Mouse (Mus musculus) retina, adult 2 months (tissue): ENCODE data around the gene Ces1a.

Source experiments
- DNase-seq: peaks from one replicate; pipeline ENCODE4 v3.0.0-alpha.2; 2012; ENCODE audit warnings: low read depth, low spot score

Gene Ces1a

DNA sequence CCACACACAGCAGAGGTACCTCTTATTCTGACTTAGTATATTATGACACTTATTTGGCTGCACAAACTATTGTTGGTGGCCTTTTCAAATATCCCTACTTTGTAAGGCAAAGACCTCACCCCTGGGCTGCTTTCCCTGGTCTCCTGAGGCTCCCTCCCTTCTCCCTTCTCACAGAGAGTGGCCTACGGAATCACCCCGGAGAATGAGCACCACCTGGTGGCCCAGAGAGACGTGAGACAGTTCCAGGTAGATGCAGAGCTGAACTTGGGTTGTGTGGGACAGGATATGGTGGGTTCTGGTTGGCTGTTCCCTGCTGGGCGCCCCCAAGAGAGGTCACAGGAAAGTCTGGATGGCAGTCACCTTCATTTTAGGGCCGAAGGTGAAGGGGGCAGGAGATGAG lies 51.2 kb downstream of the Ces1a start:
- no peak for DNase-seq

DNA sequence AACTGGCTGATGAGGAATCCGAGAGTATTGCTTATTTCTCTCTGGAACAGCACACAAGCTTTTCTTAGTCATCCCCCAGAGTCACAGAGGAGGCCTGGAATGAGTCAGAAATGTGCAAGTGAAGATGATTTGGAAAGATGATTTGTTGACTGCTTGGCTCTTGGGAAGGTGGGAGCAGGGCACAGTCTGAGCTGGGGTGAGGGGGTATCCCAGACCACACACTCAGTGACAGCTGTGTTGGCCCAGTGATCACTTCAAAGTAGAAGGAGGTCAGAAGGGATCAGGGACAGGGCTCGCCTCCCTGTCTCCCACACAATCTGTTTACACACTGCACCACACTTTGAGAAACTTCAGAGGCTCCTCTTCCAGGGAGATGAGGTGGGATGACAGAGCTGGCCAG lies 63.6 kb downstream of the Ces1a start:
- DNase-seq: no peak

DNA sequence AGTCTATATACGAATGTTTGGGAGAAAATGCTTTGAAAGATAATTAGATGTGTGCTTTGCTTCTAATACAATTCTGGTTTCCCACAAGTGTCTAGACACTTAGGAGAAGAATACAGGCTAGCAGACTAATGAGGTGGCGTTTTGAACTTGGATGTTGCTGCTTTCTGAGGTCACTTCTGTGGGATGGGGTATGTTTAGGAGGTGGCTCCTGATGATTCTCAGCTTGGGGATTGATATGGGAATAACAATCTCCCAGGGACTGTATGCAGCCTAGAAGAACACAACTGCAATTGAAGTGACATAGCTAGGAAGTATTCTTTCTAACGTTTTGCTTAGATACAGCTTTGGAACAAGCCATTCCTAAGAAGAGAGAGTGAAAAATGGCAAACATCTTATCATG lies 65.5 kb downstream of the Ces1a start:
- no peak for DNase-seq

DNA sequence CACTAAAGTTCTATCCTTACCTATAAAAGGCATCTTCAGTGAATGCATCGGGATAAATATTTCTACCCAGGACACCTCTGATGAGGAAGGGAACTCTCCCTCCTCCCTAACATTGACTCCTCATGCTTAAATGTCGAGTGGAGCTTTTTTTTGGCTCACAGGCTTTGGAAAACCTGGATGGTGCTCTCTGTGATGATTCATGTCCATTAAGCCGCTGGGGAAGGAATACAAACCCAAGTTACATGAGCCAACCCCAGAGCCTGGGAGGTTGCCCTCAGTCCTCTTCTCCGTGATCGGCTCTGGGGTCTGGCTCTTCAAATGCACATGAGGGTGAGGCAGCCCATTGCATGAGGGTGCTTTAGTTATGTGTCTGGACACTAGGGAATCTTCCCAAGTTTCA lies 71.3 kb downstream of the Ces1a start:
- DNase-seq: no peak

DNA sequence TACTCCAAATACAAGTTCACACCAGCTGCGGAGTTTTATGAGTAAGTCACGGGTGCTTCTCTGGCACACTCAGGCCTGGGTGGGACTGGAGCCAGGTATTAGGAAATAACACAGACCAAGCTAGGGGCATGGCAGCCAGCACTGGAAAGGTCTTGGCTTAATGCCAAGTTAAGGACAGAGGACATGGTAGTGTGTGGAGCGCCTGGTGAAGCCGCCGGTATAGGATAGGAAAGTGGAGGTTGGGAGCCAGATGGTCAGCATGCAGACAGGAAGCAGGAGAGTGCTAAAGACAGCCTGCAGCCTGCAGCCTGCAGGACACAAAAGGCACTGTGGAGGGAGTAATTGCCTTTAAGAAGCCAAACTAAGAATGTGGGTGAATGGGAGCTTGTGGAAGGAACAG lies 75.0 kb downstream of the Ces1a start:
- DNase-seq: no peak
